Mouse (Mus musculus): ENCODE measurements at regions not wholly inside any gene's neighbourhood (a gene's known extent, or its start where the extent isn't known, plus 50 kb on each side); places are given as distances from the start of the nearest gene placed in this dataset.

DNA sequence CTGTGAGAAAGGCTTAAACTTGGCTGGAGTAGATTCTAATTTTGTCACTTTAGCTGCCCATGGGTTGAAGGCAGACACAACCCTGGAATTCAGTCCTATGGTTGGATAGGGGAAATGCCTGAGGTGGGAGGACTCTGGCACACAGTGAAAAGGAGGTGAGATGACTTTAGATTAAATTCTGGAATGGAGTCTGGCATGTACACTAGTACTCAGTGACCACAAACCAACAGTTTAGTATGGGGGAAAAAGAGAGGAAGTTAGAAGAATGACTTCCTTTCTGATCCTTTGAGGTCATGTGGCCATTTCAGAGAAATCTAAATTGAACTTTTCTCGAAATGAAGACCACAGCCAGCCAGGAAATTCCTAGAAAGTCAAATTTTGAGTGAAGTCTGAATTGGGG, 285.5 kb downstream of the Fam49a start:
- TF ChIP-seq CTCF (IDR thresholded peaks at IDR 0.05; ENCODE audit: low read depth) (no peak), EP300 (IDR thresholded peaks at IDR 0.05; ENCODE audit: low read depth) (no peak)
